Mouse (Mus musculus) ovary, postnatal 14 days (tissue): ENCODE measurements around the gene Ccdc169.
"Not testable (repeated sequence)": the region's sequence is repeated elsewhere in the genome, so short reads cannot be mapped to it uniquely, and the experiment has no call there.

Experiments
- DNase-seq: peaks from one replicate; pipeline ENCODE4 v3.0.0; 2022; ENCODE audit warnings: low spot score

The Ccdc169 gene

GRCm38 (mm10) chr3:55195581-55196327, 58.6 kb downstream of the Ccdc169 start:
- no peak for DNase-seq

- DNase-seq = no peak
Observed at GRCm38 (mm10) chr3:55196328-55196710, 59.2 kb downstream of the Ccdc169 start.

- not testable (repeated sequence) for DNase-seq
Observed at GRCm38 (mm10) chr3:55203621-55204020, 66.5 kb downstream of the Ccdc169 start.

GRCm38 (mm10) chr3:55206413-55206812, 69.3 kb downstream of the Ccdc169 start:
- DNase-seq = no peak

GRCm38 (mm10) chr3:55207665-55208064, 70.5 kb downstream of the Ccdc169 start:
- no peak for DNase-seq

GRCm38 (mm10) chr3:55212254-55212653, 75.1 kb downstream of the Ccdc169 start:
- no peak for DNase-seq

- no peak for DNase-seq
Observed at GRCm38 (mm10) chr3:55213785-55214184, 76.6 kb downstream of the Ccdc169 start.

GRCm38 (mm10) chr3:55214413-55214812, 77.3 kb downstream of the Ccdc169 start:
- no peak for DNase-seq

- no peak for DNase-seq
Observed at GRCm38 (mm10) chr3:55222502-55222901, 85.4 kb downstream of the Ccdc169 start.
